Mouse (Mus musculus) myocyte (in vitro differentiated cells): ENCODE measurements around the gene Ptprr.
A peak's percentile ranks its signal among the peaks of the same experiment; 100 is the strongest.

Experiments used
- CEBPB ChIP-seq: IDR thresholded peaks from 2 replicates; pipeline ENCODE4 v1.6.1; 2011; ENCODE audit warnings: mild to moderate bottlenecking, moderate library complexity; ENCODE audit not compliant: poor library complexity, insufficient read depth, severe bottlenecking
- E2F4 ChIP-seq: IDR thresholded peaks from one replicate; pipeline ENCODE4 v1.6.1; 2011; ENCODE audit warnings: mild to moderate bottlenecking, control low read depth, moderate library complexity; ENCODE audit not compliant: insufficient read depth
- MAX ChIP-seq: IDR thresholded peaks from one replicate; pipeline ENCODE4 v1.6.1; 2011; ENCODE audit warnings: low read depth, mild to moderate bottlenecking, control low read depth
- MYOD1 ChIP-seq, 3 experiments: IDR thresholded peaks; one replicate each; pipeline ENCODE4 v1.6.1; 2011; ENCODE audit warnings: control low read depth in 2 of 3, low read depth in 2 of 3, mild to moderate bottlenecking in 2 of 3, moderate library complexity in 1 of 3; ENCODE audit not compliant: insufficient read length in 2 of 3, control insufficient read depth in 1 of 3
- POLR2A ChIP-seq: IDR thresholded peaks from one replicate; pipeline ENCODE4 v1.6.1; 2011; ENCODE audit warnings: low read depth, mild to moderate bottlenecking, control low read depth, moderate library complexity; ENCODE audit not compliant: insufficient read length
- POLR2AphosphoS2 ChIP-seq: IDR thresholded peaks from one replicate; pipeline ENCODE4 v1.6.1; 2011; ENCODE audit warnings: low read depth, control low read depth; ENCODE audit not compliant: insufficient read length
- SRF ChIP-seq: IDR thresholded peaks from one replicate; pipeline ENCODE4 v1.6.1; 2011; ENCODE audit warnings: low read depth; ENCODE audit not compliant: control insufficient read depth, insufficient read length
- TCF12 ChIP-seq: IDR thresholded peaks from one replicate; pipeline ENCODE4 v1.6.1; 2011; ENCODE audit warnings: mild to moderate bottlenecking, control low read depth; ENCODE audit not compliant: poor library complexity, insufficient read depth, severe bottlenecking
- USF1 ChIP-seq: IDR thresholded peaks from one replicate; pipeline ENCODE4 v1.6.1; 2011; ENCODE audit warnings: low read depth, mild to moderate bottlenecking, control low read depth, moderate library complexity

- no peak for TF ChIP-seq POLR2A
- TF ChIP-seq E2F4 = no peak
- TF ChIP-seq CEBPB = no peak
- peak; percentile 63 for TF ChIP-seq USF1
- TF ChIP-seq TCF12 = no peak
- TF ChIP-seq MYOD1 (IDR thresholded peaks at IDR 0.05; ENCODE audit: control insufficient read depth in 1 of 3, insufficient read length in 2 of 3, low read depth in 2 of 3) = no peak
- TF ChIP-seq MAX = no peak
- no peak for TF ChIP-seq SRF
- no peak for TF ChIP-seq POLR2AphosphoS2
Observed at GRCm38 (mm10) chr10:116259298-116259697, 241.3 kb downstream of the Ptprr start.
